Mouse (Mus musculus): Measurements from ENCODE around the gene Rabac1. TPM values are rescaled to one million over a fixed set of nuclear protein-coding genes. Genes with fewer than 3 reads are reported as not detected.

The Rabac1 gene
- 100 to 1,000 TPM; 598 to 776 TPM for polyA plus RNA-seq (2017; shearing (Covaris generic))

DNA sequence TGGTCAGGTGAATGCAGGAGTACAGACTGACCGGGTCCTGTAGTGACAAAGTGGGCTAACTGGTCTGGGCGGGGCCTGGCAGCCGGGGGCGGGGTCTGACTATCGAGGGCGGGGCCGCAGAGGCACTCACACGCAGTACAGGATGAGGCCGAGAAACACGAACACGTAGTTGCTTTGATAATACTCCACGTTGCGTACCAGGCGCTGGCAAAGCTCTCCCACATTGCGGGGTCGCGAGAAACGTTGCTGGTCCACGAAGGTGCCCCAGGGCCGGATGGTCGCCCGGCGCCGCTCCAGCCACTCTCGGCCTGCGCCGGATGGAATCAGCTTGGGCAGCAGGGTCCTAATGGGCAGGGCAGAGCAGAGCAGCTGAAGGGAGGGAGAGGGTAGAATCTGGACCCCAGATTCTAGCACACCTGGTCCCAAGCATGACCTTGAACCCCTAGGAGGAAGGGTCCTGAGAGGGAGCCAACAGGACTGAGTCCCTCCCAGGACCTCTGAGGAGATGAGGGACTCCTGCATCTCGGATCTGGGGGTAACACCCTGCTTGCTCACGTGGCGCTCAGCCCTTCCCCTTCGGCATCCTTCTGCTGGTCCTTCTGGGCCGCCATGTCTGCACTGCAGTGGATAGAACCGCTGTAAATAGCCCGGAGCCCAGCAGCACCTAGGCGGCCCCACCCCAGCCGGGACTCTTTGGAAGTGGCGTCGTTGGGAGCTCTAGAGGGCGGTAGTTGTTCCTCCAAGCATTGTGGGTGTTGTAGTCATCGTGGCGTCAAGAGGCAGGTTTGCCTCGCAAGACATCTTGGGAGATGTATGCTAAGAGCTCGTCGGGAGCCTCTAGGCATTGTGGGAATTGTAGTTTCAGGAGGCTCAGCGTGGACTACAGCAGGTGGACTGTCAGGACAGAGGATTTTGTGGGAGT, at the start of gene Rabac1:
Rabac1 (minus strand) TSS at position 783 of the 922 bp plus-strand sequence.

DNA sequence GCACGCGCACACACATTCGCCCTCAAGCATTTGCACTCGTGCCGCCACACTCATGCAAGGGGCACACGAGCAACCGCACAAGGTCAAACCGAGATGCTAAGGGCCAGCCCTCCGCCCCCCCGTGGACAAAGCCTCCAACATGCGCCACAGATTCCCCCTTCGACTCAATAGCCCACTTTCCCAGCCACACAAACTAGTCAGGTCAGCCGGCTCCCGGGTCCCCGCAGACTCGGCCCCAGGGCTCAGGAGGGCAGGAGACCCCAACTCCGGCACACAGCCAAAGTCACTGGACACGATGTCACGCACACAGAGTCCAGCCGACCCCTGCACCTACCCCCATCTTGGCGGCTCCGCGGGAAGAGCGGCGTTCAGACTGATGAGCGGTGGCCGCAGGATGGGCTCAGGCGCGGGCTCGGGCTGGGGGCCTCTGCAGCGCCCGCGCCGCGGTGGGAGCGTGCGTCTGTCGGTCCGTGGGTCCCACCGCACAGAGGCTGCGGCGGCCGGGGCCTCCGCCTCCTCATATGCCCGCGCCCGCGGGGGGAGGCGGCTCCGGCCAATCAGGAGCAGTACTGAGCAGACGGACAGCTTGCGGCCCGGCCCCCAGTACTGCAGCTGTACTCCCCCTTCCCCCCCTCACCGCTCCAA, 33.0 kb upstream of the Rabac1 start, which contains the start of gene Atp1a3:
Atp1a3 (minus strand) TSS at position 538 of the 645 bp plus-strand sequence.

DNA sequence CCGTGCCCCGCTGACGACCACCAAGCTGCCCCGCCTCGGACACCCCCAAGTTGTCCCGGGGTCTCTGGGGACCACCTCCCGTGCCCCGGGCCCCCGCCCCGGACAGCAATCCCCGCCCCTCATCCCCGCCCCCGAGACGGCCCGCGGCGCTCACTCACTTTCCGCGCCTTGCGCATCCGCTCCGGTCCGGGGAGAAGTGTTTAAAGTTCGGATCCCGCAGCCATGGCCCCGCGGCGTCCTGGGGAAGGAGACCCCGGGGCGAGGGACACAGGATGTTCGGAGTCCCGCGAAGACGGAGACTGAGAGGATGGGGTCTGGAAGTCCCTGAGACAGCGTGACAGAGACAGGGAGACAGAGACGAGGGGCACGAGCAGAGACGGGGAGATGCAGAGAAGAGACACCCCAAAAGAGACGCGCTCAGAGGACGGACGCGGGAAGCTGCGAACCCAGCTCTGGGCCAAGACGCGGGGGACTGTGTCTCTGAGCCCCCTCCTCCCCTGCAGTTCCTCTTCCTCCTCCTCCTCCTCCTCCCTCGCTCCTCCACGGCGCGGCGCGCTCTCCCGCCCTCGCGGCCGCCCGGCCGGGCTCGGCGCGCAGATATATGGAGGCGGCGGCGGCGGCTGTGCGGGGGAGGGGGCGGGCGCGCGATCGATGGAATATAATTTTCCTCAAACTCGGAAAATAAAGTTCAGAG, 28.1 kb downstream of the Rabac1 start, which contains the start of gene Gm4881:
Gm4881 (minus strand) TSS at position 238 of the 694 bp plus-strand sequence.

Other genes with a start within 250 kb of the Rabac1 start
- gene Gm4763, start 245.8 kb downstream of the Rabac1 start, polyA plus RNA-seq (2017; shearing (Covaris generic)) = 1 to 10 TPM in 1 of 2 experiments, not detected in 1; 2.5 TPM
- under 1 TPM; 0.33 to 0.34 TPM for gene Cd177, start 212.4 kb downstream of the Rabac1 start, polyA plus RNA-seq (2017; shearing (Covaris generic))
- 1 to 10 TPM in 1 of 2 experiments, under 1 TPM in 1; 0.82 to 1.6 TPM for gene Ceacam10, start 195.5 kb downstream of the Rabac1 start, polyA plus RNA-seq (2017; shearing (Covaris generic))
- gene Gm9844, start 110.5 kb downstream of the Rabac1 start, polyA plus RNA-seq (2017; shearing (Covaris generic)) = 10 to 100 TPM; 35.8 to 42.4 TPM
- gene Lypd4, start 102.8 kb downstream of the Rabac1 start, polyA plus RNA-seq (2017; shearing (Covaris generic)) = not detected
- under 1 TPM in 1 of 2 experiments, not detected in 1; 0.23 TPM for gene Dmrtc2, start 102.7 kb downstream of the Rabac1 start, polyA plus RNA-seq (2017; shearing (Covaris generic))
- 1,000 to 10,000 TPM; 3,658 to 5,329 TPM for gene Rps19, start 88.4 kb downstream of the Rabac1 start, polyA plus RNA-seq (2017; shearing (Covaris generic))
- 10 to 100 TPM; 20.1 to 49.7 TPM for gene Cd79a, start 75.4 kb downstream of the Rabac1 start, polyA plus RNA-seq (2017; shearing (Covaris generic))
- gene Arhgef1, start 69.8 kb downstream of the Rabac1 start, polyA plus RNA-seq (2017; shearing (Covaris generic)) = 1,000 to 10,000 TPM; 1,361 to 1,690 TPM
- gene Gm4881, start 28.3 kb downstream of the Rabac1 start, polyA plus RNA-seq (2017; shearing (Covaris generic)) = not detected
- 1 to 10 TPM in 1 of 2 experiments, under 1 TPM in 1; 0.66 to 5.4 TPM for gene Atp1a3, start 33.2 kb upstream of the Rabac1 start, polyA plus RNA-seq (2017; shearing (Covaris generic))
- 1 to 10 TPM; 9.0 to 9.7 TPM for gene Grik5, start 99.6 kb upstream of the Rabac1 start, polyA plus RNA-seq (2017; shearing (Covaris generic))
- gene Zfp574, start 99.8 kb upstream of the Rabac1 start, polyA plus RNA-seq (2017; shearing (Covaris generic)) = 10 to 100 TPM; 29.8 to 38.6 TPM
- gene Pou2f2, start 207.0 kb upstream of the Rabac1 start, polyA plus RNA-seq (2017; shearing (Covaris generic)) = 100 to 1,000 TPM in 1 of 2 experiments, 10 to 100 TPM in 1; 66.9 to 118 TPM
- gene Dedd2, start 247.9 kb upstream of the Rabac1 start, polyA plus RNA-seq (2017; shearing (Covaris generic)) = 100 to 1,000 TPM in 1 of 2 experiments, 10 to 100 TPM in 1; 97.0 to 125 TPM
- 1 to 10 TPM; 3.4 to 3.5 TPM for gene Zfp526, start 248.7 kb upstream of the Rabac1 start, polyA plus RNA-seq (2017; shearing (Covaris generic))

Measured in inflammation-experienced regulatory T-cells (primary cell).